Mouse (Mus musculus): Measurements from ENCODE around the gene Ash1l.

GRCm38 (mm10) chr3:88944109-88944508 lies 6.3 kb upstream of the Ash1l start:
- no peak for TF ChIP-seq POLR2A (IDR thresholded peaks at IDR 0.05; ENCODE audit: extremely low read depth, insufficient read depth, low read length)
- TF ChIP-seq CTCF (IDR thresholded peaks at IDR 0.05; ENCODE audit: extremely low read depth, insufficient read depth, low read length), result no peak

All from cortical plate, adult 2 months (tissue).